Mouse (Mus musculus) activated CD4-positive, CD25-positive, alpha-beta regulatory T cell, adult 9 weeks (primary cell): Measurements from ENCODE around the gene Rnf113a2. TPM values are rescaled to one million over a fixed set of nuclear protein-coding genes. Genes with fewer than 3 reads are reported as not detected.

Source experiments
- polyA plus RNA-seq: library from polyadenylated mRNA; unstranded; fragments of 100-300 nt; shearing (Covaris generic); gene quantifications from one replicate; pipeline ENCODE4 v1.2.1, GENCODE M21; 2017

Gene Rnf113a2
- polyA plus RNA-seq: 29.7 TPM

GRCm38 (mm10) chr12:84416834-84417604 lies at the start of gene Rnf113a2:
TSS of gene Rnf113a2 (plus strand) at chr12:84417196.

GRCm38 (mm10) chr12:84408819-84409507 lies 8.0 kb upstream of the Rnf113a2 start, which contains the start of the genes Entpd5 and Bbof1:
TSS of gene Entpd5 (minus strand) at chr12:84409029.
TSS of gene Bbof1 (plus strand) at chr12:84409071.

GRCm38 (mm10) chr12:84450718-84451646 lies 34.0 kb downstream of the Rnf113a2 start, which contains the start of the genes Aldh6a1 and Lin52:
TSS of gene Aldh6a1 (minus strand) at chr12:84451004.
TSS of gene Lin52 (plus strand) at chr12:84451422.

Other genes starting within 250 kb of the Rnf113a2 start
- gene Elmsan1, start 198.3 kb upstream of the Rnf113a2 start, polyA plus RNA-seq: 28.9 TPM
- gene Ptgr2, start 132.0 kb upstream of the Rnf113a2 start, polyA plus RNA-seq: 38.0 TPM
- gene Zfp410, start 100.3 kb upstream of the Rnf113a2 start, polyA plus RNA-seq: 71.4 TPM
- 31.9 TPM for gene Coq6, start 55.5 kb upstream of the Rnf113a2 start, polyA plus RNA-seq
- 1.1 TPM for gene Fam161b, start 55.4 kb upstream of the Rnf113a2 start, polyA plus RNA-seq
- 49.5 TPM for gene Entpd5, start 8.2 kb upstream of the Rnf113a2 start, polyA plus RNA-seq
- 0.39 TPM for gene Bbof1, start 8.1 kb upstream of the Rnf113a2 start, polyA plus RNA-seq
- 17.3 TPM for gene Aldh6a1, start 33.8 kb downstream of the Rnf113a2 start, polyA plus RNA-seq
- gene Lin52, start 34.2 kb downstream of the Rnf113a2 start, polyA plus RNA-seq: 23.3 TPM
- gene Vsx2, start 152.6 kb downstream of the Rnf113a2 start, polyA plus RNA-seq: not detected
- 26.2 TPM for gene Abcd4, start 200.2 kb downstream of the Rnf113a2 start, polyA plus RNA-seq
- gene Vrtn, start 223.8 kb downstream of the Rnf113a2 start, polyA plus RNA-seq: not detected